8 mouse cellular contexts compared by ENCODE assay signal in the genomic region with DNA sequence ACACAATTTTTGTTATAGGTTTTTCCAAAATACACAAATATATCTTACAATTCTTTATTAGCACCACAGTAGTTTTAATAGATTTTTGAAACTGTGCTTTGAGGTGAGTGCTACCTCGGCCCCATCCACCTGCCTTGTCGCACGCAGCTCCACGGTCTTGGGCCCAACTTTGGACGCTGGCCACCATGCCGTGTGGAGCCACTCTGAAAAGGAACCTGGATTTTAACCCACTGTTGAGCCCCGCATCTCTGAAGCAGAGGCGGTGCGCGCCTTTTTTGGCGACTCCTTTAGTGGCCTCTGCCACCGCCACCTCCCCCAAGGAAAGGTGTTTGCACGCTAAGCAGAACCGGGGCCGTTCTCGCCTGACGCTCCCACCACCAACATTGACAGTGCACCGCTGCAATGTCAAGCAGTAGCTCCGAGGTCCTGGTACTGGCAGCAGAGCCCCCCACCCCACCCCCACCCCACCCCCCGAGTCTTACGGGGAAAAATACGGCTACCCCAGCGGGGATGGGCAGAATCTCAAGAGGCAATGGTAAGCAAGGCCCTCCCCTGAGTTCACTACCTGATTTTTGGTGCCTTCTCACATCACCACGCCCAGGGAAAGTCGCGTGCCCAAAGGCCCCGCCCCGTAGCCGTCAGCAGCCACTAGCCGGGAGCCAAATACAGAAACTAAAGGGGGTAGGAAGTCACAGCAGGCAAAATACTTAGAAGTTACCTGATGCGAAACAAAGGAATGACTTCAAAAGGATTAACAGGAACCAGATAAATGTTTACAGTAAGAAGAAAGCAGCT. TPM values are rescaled to one million over a fixed set of nuclear protein-coding genes. Genes with fewer than 3 reads are reported as not detected.
DNase-seq lines count a peak whose midpoint lies in the region; ATAC-seq and TF ChIP-seq lines count a peak whose summit lies in the region.

No protein-coding gene starts in this region.

- peak; percentile 92 for ATAC-seq in liver, embryonic 11.5 days (replicated peaks; ENCODE audit: low FRiP score)
- peak; percentile 63; the same call in 1 of the 2 replicates for ATAC-seq in midbrain, postnatal 0 days (ENCODE audit: low FRiP score)

- H3K4me3 ChIP-seq in brown adipose tissue, adult 24 weeks (ENCODE audit: insufficient read depth, low read depth, low read length), result peak overlapping the region; percentile 45
- H3K4me3 ChIP-seq in liver, embryonic 11.5 days (ENCODE audit: low read depth, low read length), result peak overlapping the region; percentile 44
- H3K4me3 ChIP-seq in midbrain, postnatal 0 days (ENCODE audit: low read depth, low read length), result peak overlapping the region; percentile 40

- peak overlapping the region; percentile 80 for H3K4me2 ChIP-seq in liver, embryonic 11.5 days
- peak overlapping the region; percentile 61 for H3K4me2 ChIP-seq in midbrain, postnatal 0 days (ENCODE audit: low read depth, low read length, poor library complexity, severe bottlenecking)

- 11% methylated on average over 31 of the region's 31 CpGs for WGBS in liver, embryonic 11.5 days
- WGBS in midbrain, postnatal 0 days, result 13% methylated on average over 31 of the region's 31 CpGs

- no peak overlapping the region for H3K9ac ChIP-seq in liver, embryonic 11.5 days (ENCODE audit: low read depth, low read length)
- H3K9ac ChIP-seq in midbrain, postnatal 0 days (replicated peaks; ENCODE audit: low read length, poor library complexity, severe bottlenecking), result peak overlapping the region; percentile 60

- intact Hi-C loops in heart, postnatal 10 days (cut with DNase I), result no loop called here

- no peaks in the 10 kb centered on the region for H3K9me3 ChIP-seq in liver, embryonic 11.5 days (ENCODE audit: control insufficient read depth, low read length)
- no peaks in the 10 kb centered on the region for H3K9me3 ChIP-seq in midbrain, postnatal 0 days (ENCODE audit: low read length)

- no peaks in the 10 kb centered on the region for H3K27me3 ChIP-seq in liver, embryonic 11.5 days (replicated peaks; ENCODE audit: control insufficient read depth, insufficient read depth, low read length)
- H3K27me3 ChIP-seq in midbrain, postnatal 0 days (ENCODE audit: insufficient read depth, low read length), result no peaks in the 10 kb centered on the region

- H3K36me3 ChIP-seq in liver, embryonic 11.5 days (ENCODE audit: control insufficient read depth, insufficient read depth, low read length), result no peaks in the 10 kb centered on the region
- no peaks in the 10 kb centered on the region for H3K36me3 ChIP-seq in midbrain, postnatal 0 days (ENCODE audit: insufficient read depth, low read length)

- peak; percentile 7 to 35 for DNase-seq in adrenal gland, adult (ENCODE audit: inconsistent age in 2 of 2, low spot score in 1 of 2)
- no peak for DNase-seq in adrenal gland, adult 8-10 months
- peak; percentile 17 to 21 for DNase-seq in heart, postnatal 10 days
- peak; percentile 48 for DNase-seq in liver, embryonic 11.5 days (ENCODE audit: low spot score)
- peak; percentile 8 for DNase-seq in midbrain, postnatal 0 days (ENCODE audit: low spot score)
- peak; percentile 69 for DNase-seq in thymus, postnatal 4 days
- DNase-seq in layer of hippocampus, postnatal 25 days (ENCODE audit: extremely low spot score in 1 of 2, low spot score in 1 of 2), result no peak

- peaks cover 2% of the 10 kb centered on the region; the same call in 1 of the 2 replicates for H3K4me1 ChIP-seq in brown adipose tissue, adult 24 weeks (ENCODE audit: control insufficient read depth, insufficient read depth, insufficient read length, low read length)
- H3K4me1 ChIP-seq in liver, embryonic 11.5 days (replicated peaks; ENCODE audit: control insufficient read depth, insufficient read depth, low read length), result no peaks in the 10 kb centered on the region
- H3K4me1 ChIP-seq in midbrain, postnatal 0 days (ENCODE audit: insufficient read depth, low read length), result no peaks in the 10 kb centered on the region

- no peak overlapping the region for H3K27ac ChIP-seq in brown adipose tissue, adult 24 weeks (replicated peaks; ENCODE audit: low read depth, low read length)
- no peak overlapping the region for H3K27ac ChIP-seq in liver, embryonic 11.5 days (ENCODE audit: low read depth, low read length)
- H3K27ac ChIP-seq in midbrain, postnatal 0 days (ENCODE audit: low read depth, low read length), result no peak overlapping the region

- TF ChIP-seq CTCF in midbrain, postnatal 0 days (IDR thresholded peaks at IDR 0.05), result no peak

RNA-seq across cellular contexts. Expression of a gene that starts 13.4 kb away (rescaled TPM):
- 1 to 10 TPM; 5.4 to 5.9 (median 5.5) TPM for total RNA-seq in adrenal gland, adult 8-10 months (2022)
- polyA plus RNA-seq in brown adipose tissue, adult 24 weeks (2012; ENCODE audit: insufficient read depth, insufficient read length, missing spikeins), result 1.3 and 2.9 TPM in 2 replicates
- total RNA-seq in heart, postnatal 10 days (2021), result 1 to 10 TPM in 1 of 2 experiments, under 1 TPM in 1; 0.98 to 1.0 TPM
- 1.7 and 2.1 TPM in 2 replicates for polyA plus RNA-seq in liver, embryonic 11.5 days (2014; fragmentation: Nextera tagmentation; extraction: Ambion mirVana)
- 2.1 and 5.7 TPM in 2 replicates for total RNA-seq in midbrain, postnatal 0 days (2014; rRNA removed)
- polyA plus RNA-seq in midbrain, postnatal 0 days (2015; fragmentation: Nextera tagmentation; extraction: Ambion mirVana), result 2.1 and 2.3 TPM in 2 replicates
- 1 to 10 TPM; 1.4 to 1.6 TPM for total RNA-seq in layer of hippocampus, postnatal 25 days (2021)

RNA-seq across cellular contexts. Expression of a gene that starts 52.9 kb away (rescaled TPM):
- 1 to 10 TPM; 2.5 to 4.8 (median 3.5) TPM for total RNA-seq in adrenal gland, adult 8-10 months (2022)
- 1.4 and 1.8 TPM in 2 replicates for polyA plus RNA-seq in brown adipose tissue, adult 24 weeks (2012; ENCODE audit: insufficient read depth, insufficient read length, missing spikeins)
- total RNA-seq in heart, postnatal 10 days (2021), result 1 to 10 TPM; 1.2 to 1.3 TPM
- polyA plus RNA-seq in liver, embryonic 11.5 days (2014; fragmentation: Nextera tagmentation; extraction: Ambion mirVana), result 3.9 and 4.9 TPM in 2 replicates
- total RNA-seq in midbrain, postnatal 0 days (2014; rRNA removed), result 3.7 and 5.4 TPM in 2 replicates
- polyA plus RNA-seq in midbrain, postnatal 0 days (2015; fragmentation: Nextera tagmentation; extraction: Ambion mirVana), result 2.3 and 2.8 TPM in 2 replicates
- total RNA-seq in layer of hippocampus, postnatal 25 days (2021), result under 1 TPM; 0.62 to 0.77 TPM

RNA-seq across cellular contexts. Expression of a gene that starts 58.5 kb away (rescaled TPM):
- not detected for total RNA-seq in adrenal gland, adult 8-10 months (2022)
- polyA plus RNA-seq in brown adipose tissue, adult 24 weeks (2012; ENCODE audit: insufficient read depth, insufficient read length, missing spikeins), result not detected in 2 replicates
- total RNA-seq in heart, postnatal 10 days (2021), result not detected
- not detected in 2 replicates for polyA plus RNA-seq in liver, embryonic 11.5 days (2014; fragmentation: Nextera tagmentation; extraction: Ambion mirVana)
- not detected in 2 replicates for total RNA-seq in midbrain, postnatal 0 days (2014; rRNA removed)
- polyA plus RNA-seq in midbrain, postnatal 0 days (2015; fragmentation: Nextera tagmentation; extraction: Ambion mirVana), result not detected in 2 replicates
- not detected for total RNA-seq in layer of hippocampus, postnatal 25 days (2021)

Comparison
In these comparisons a context has a peak if more than half of its experiments do, and no peak if none do; other contexts are left out.
1. DNase-seq: peak in adrenal gland, adult (2 of 2), heart, postnatal 10 days (2 of 2), liver, embryonic 11.5 days (single experiment), midbrain, postnatal 0 days (single experiment) and thymus, postnatal 4 days (single experiment); none in adrenal gland, adult 8-10 months (single experiment) and layer of hippocampus, postnatal 25 days (0 of 2).
2. Peak in every context shown above with its lines, with median percentiles within 50 percentile points of each other: H3K4me3 ChIP-seq.